Mouse (Mus musculus): ENCODE results near the gene Mllt6. TPM values are rescaled to one million over a fixed set of nuclear protein-coding genes. Genes with fewer than 3 reads are reported as not detected.

The Mllt6 gene
- polyA plus RNA-seq, 1 experiment from 2014 or later: 4.1 TPM

GRCm38 (mm10) chr11:97668160-97668559, 4.9 kb downstream of the Mllt6 start:
- Histone ChIP-seq H3K9me3 (ENCODE audit: control insufficient read depth, low read length) (no peaks in the 10 kb centered on the region), H3K9ac (ENCODE audit: low read depth, low read length) (no peak overlapping the region), H3K4me1 (replicated peaks; ENCODE audit: control insufficient read depth, insufficient read depth, low read length) (0 out of 2 replicates have a peak, but pooled peaks cover 4% of the 10 kb centered on the region), H3K27ac (ENCODE audit: low read depth, low read length) (no peak overlapping the region), H3K4me3 (ENCODE audit: low read depth, low read length) (no peak overlapping the region), H3K4me2 (replicated peaks; ENCODE audit: low read depth, low read length) (no peak overlapping the region), H3K36me3 (ENCODE audit: control insufficient read depth, insufficient read depth, low read length) (peaks cover 10% of the 10 kb centered on the region; the same call in 1 of the 2 replicates), H3K27me3 (ENCODE audit: control insufficient read depth, insufficient read depth, low read length) (no peaks in the 10 kb centered on the region)
- WGBS: 93% methylated on average over 7 of the region's 7 CpGs
- DNase-seq (ENCODE audit: low spot score) (no peak), ATAC-seq (ENCODE audit: low FRiP score) (no peak)

GRCm38 (mm10) chr11:97669268-97669667, 6.1 kb downstream of the Mllt6 start:
- H3K9me3 ChIP-seq (ENCODE audit: control insufficient read depth, low read length): no peaks in the 10 kb centered on the region
- no peak overlapping the region for H3K4me3 ChIP-seq (ENCODE audit: low read depth, low read length)
- H3K4me2 ChIP-seq (replicated peaks; ENCODE audit: low read depth, low read length): no peak overlapping the region
- no peak for ATAC-seq (ENCODE audit: low FRiP score)
- no peaks in the 10 kb centered on the region for H3K27me3 ChIP-seq (ENCODE audit: control insufficient read depth, insufficient read depth, low read length)
- 53% methylated on average over 15 of the region's 15 CpGs for WGBS
- no peak overlapping the region for H3K9ac ChIP-seq (ENCODE audit: low read depth, low read length)
- DNase-seq (ENCODE audit: low spot score): no peak
- no peak overlapping the region for H3K27ac ChIP-seq (ENCODE audit: low read depth, low read length)
- H3K4me1 ChIP-seq (replicated peaks; ENCODE audit: control insufficient read depth, insufficient read depth, low read length): 0 out of 2 replicates have a peak, but pooled peaks cover 4% of the 10 kb centered on the region
- peaks cover 14% of the 10 kb centered on the region for H3K36me3 ChIP-seq (ENCODE audit: control insufficient read depth, insufficient read depth, low read length)

- peak; percentile 36 for DNase-seq (ENCODE audit: low spot score)
Measured at GRCm38 (mm10) chr11:97669829-97670228, 6.6 kb downstream of the Mllt6 start.

GRCm38 (mm10) chr11:97670234-97671176, 7.3 kb downstream of the Mllt6 start:
- H3K4me2 ChIP-seq (replicated peaks; ENCODE audit: low read depth, low read length): no peak overlapping the region
- H3K27ac ChIP-seq (ENCODE audit: low read depth, low read length): no peak overlapping the region
- ATAC-seq (ENCODE audit: low FRiP score) (no peak), DNase-seq (ENCODE audit: low spot score) (no peak)
- 71% methylated on average over 13 of the region's 13 CpGs for WGBS
- no peaks in the 10 kb centered on the region for H3K9me3 ChIP-seq (ENCODE audit: control insufficient read depth, low read length)
- H3K4me1 ChIP-seq (replicated peaks; ENCODE audit: control insufficient read depth, insufficient read depth, low read length): no peaks in the 10 kb centered on the region
- no peak overlapping the region for H3K4me3 ChIP-seq (ENCODE audit: low read depth, low read length)
- peaks cover 14% of the 10 kb centered on the region for H3K36me3 ChIP-seq (ENCODE audit: control insufficient read depth, insufficient read depth, low read length)
- no peaks in the 10 kb centered on the region for H3K27me3 ChIP-seq (ENCODE audit: control insufficient read depth, insufficient read depth, low read length)
- no peak overlapping the region for H3K9ac ChIP-seq (ENCODE audit: low read depth, low read length)

More at GRCm38 (mm10) chr11:97669829-97670228, 6.6 kb downstream of the Mllt6 start:
- H3K27ac ChIP-seq (ENCODE audit: low read depth, low read length): no peak overlapping the region
- H3K4me1 ChIP-seq (replicated peaks; ENCODE audit: control insufficient read depth, insufficient read depth, low read length): 0 out of 2 replicates have a peak, but pooled peaks cover 2% of the 10 kb centered on the region
- H3K4me2 ChIP-seq (replicated peaks; ENCODE audit: low read depth, low read length): no peak overlapping the region
- no peaks in the 10 kb centered on the region for H3K27me3 ChIP-seq (ENCODE audit: control insufficient read depth, insufficient read depth, low read length)
- no peak for ATAC-seq (ENCODE audit: low FRiP score)
- H3K4me3 ChIP-seq (ENCODE audit: low read depth, low read length): no peak overlapping the region
- H3K9ac ChIP-seq (ENCODE audit: low read depth, low read length): no peak overlapping the region
- peaks cover 14% of the 10 kb centered on the region for H3K36me3 ChIP-seq (ENCODE audit: control insufficient read depth, insufficient read depth, low read length)
- 42% methylated on average over 5 of the region's 6 CpGs for WGBS
- no peaks in the 10 kb centered on the region for H3K9me3 ChIP-seq (ENCODE audit: control insufficient read depth, low read length)

- Histone ChIP-seq H3K9ac (ENCODE audit: low read depth, low read length) (no peak overlapping the region), H3K27me3 (ENCODE audit: control insufficient read depth, insufficient read depth, low read length) (no peaks in the 10 kb centered on the region), H3K27ac (ENCODE audit: low read depth, low read length) (no peak overlapping the region), H3K9me3 (ENCODE audit: control insufficient read depth, low read length) (no peaks in the 10 kb centered on the region), H3K4me1 (replicated peaks; ENCODE audit: control insufficient read depth, insufficient read depth, low read length) (no peaks in the 10 kb centered on the region), H3K4me2 (replicated peaks; ENCODE audit: low read depth, low read length) (no peak overlapping the region), H3K36me3 (ENCODE audit: control insufficient read depth, insufficient read depth, low read length) (peaks cover 14% of the 10 kb centered on the region), H3K4me3 (ENCODE audit: low read depth, low read length) (no peak overlapping the region)
- no peak for DNase-seq (ENCODE audit: low spot score)
- no peak for ATAC-seq (ENCODE audit: low FRiP score)
- 47% methylated on average over 2 of the region's 2 CpGs for WGBS
Measured at GRCm38 (mm10) chr11:97671177-97671527, 7.9 kb downstream of the Mllt6 start.

- 79% methylated on average over 11 of the region's 11 CpGs for WGBS
- Histone ChIP-seq H3K9ac (ENCODE audit: low read depth, low read length) (no peak overlapping the region), H3K9me3 (ENCODE audit: control insufficient read depth, low read length) (no peaks in the 10 kb centered on the region), H3K4me3 (ENCODE audit: low read depth, low read length) (no peak overlapping the region), H3K27me3 (ENCODE audit: control insufficient read depth, insufficient read depth, low read length) (no peaks in the 10 kb centered on the region), H3K4me1 (replicated peaks; ENCODE audit: control insufficient read depth, insufficient read depth, low read length) (no peaks in the 10 kb centered on the region), H3K27ac (ENCODE audit: low read depth, low read length) (no peak overlapping the region), H3K36me3 (ENCODE audit: control insufficient read depth, insufficient read depth, low read length) (peaks cover 11% of the 10 kb centered on the region), H3K4me2 (replicated peaks; ENCODE audit: low read depth, low read length) (no peak overlapping the region)
- no peak for DNase-seq (ENCODE audit: low spot score)
- ATAC-seq (ENCODE audit: low FRiP score): no peak
Measured at GRCm38 (mm10) chr11:97673148-97673547, 9.9 kb downstream of the Mllt6 start.

GRCm38 (mm10) chr11:97676050-97676754, 13.0 kb downstream of the Mllt6 start:
- Histone ChIP-seq H3K36me3 (ENCODE audit: control insufficient read depth, insufficient read depth, low read length) (peaks cover 13% of the 10 kb centered on the region), H3K27ac (ENCODE audit: low read depth, low read length) (no peak overlapping the region), H3K9me3 (ENCODE audit: control insufficient read depth, low read length) (no peaks in the 10 kb centered on the region), H3K4me1 (replicated peaks; ENCODE audit: control insufficient read depth, insufficient read depth, low read length) (no peaks in the 10 kb centered on the region), H3K4me3 (ENCODE audit: low read depth, low read length) (no peak overlapping the region), H3K4me2 (replicated peaks; ENCODE audit: low read depth, low read length) (no peak overlapping the region), H3K27me3 (ENCODE audit: control insufficient read depth, insufficient read depth, low read length) (no peaks in the 10 kb centered on the region), H3K9ac (ENCODE audit: low read depth, low read length) (no peak overlapping the region)
- 87% methylated on average over 15 of the region's 15 CpGs for WGBS
- no peak for DNase-seq (ENCODE audit: low spot score)
- ATAC-seq (ENCODE audit: low FRiP score): no peak

- DNase-seq (ENCODE audit: low spot score) (no peak), ATAC-seq (ENCODE audit: low FRiP score) (no peak)
- no peak overlapping the region for H3K27ac ChIP-seq (ENCODE audit: low read depth, low read length)
- H3K4me1 ChIP-seq (replicated peaks; ENCODE audit: control insufficient read depth, insufficient read depth, low read length): no peaks in the 10 kb centered on the region
- no peak overlapping the region for H3K9ac ChIP-seq (ENCODE audit: low read depth, low read length)
- no peaks in the 10 kb centered on the region for H3K27me3 ChIP-seq (ENCODE audit: control insufficient read depth, insufficient read depth, low read length)
- peaks cover 12% of the 10 kb centered on the region for H3K36me3 ChIP-seq (ENCODE audit: control insufficient read depth, insufficient read depth, low read length)
- H3K4me2 ChIP-seq (replicated peaks; ENCODE audit: low read depth, low read length): no peak overlapping the region
- no peaks in the 10 kb centered on the region for H3K9me3 ChIP-seq (ENCODE audit: control insufficient read depth, low read length)
- no peak overlapping the region for H3K4me3 ChIP-seq (ENCODE audit: low read depth, low read length)
- WGBS: 51% methylated on average over 15 of the region's 15 CpGs
Measured at GRCm38 (mm10) chr11:97677381-97677780, 14.2 kb downstream of the Mllt6 start.
